Mouse (Mus musculus): Measurements from ENCODE around the gene Rpe. TPM values are rescaled to one million over a fixed set of nuclear protein-coding genes. Genes with fewer than 3 reads are reported as not detected.
A peak's percentile ranks its signal among the peaks of the same experiment; 100 is the strongest.
"Not testable (repeated sequence)": the region's sequence is repeated elsewhere in the genome, so short reads cannot be mapped to it uniquely, and the experiment has no call there.

Gene Rpe
- total RNA-seq (2021) = 10 to 100 TPM; 18.1 to 21.0 TPM

DNA sequence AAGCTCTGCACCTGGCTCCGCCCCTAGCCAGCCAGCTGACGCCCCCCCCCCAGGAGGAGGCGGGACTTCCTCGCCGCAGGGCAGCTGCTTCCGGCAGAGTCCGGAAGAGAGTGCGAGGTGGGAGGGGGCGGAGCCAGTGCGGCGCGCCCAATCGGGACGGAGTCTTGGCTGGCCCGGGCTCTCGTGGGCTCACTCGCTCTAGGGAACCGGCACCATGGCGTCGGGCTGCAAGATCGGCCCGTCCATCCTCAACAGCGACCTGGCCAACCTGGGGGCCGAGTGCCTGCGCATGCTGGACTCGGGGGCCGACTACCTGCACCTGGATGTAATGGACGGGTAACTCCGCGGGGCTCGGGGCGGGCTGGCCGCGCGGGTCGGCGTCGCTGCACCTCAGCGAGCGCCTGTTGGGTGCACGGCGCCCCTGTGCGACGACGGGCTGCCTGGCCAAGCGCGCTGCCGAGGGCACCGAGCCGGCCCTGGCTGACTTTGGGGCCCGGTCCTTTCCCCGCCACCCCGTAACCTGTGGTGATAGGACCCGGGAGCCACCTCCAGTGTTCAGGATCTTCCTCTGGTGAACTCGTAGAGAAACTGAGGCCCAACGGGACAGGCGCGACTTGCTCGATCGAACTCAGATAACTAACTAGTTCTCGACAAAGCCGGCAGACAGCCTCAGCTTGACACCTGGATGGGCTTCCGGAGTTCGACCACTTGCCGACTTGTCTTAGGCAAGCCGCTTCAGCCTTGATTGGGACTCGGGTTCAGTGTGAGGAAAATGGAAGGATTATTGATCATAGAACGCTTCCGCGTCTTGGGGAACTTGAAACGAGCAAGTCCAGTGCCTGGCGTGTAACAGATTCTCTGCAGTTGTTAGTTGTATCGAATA lies at the start of gene Rpe:
Rpe (plus strand) TSS at position 139 of the 883 bp plus-strand sequence.
- DNase-seq = peak; percentile 94

DNA sequence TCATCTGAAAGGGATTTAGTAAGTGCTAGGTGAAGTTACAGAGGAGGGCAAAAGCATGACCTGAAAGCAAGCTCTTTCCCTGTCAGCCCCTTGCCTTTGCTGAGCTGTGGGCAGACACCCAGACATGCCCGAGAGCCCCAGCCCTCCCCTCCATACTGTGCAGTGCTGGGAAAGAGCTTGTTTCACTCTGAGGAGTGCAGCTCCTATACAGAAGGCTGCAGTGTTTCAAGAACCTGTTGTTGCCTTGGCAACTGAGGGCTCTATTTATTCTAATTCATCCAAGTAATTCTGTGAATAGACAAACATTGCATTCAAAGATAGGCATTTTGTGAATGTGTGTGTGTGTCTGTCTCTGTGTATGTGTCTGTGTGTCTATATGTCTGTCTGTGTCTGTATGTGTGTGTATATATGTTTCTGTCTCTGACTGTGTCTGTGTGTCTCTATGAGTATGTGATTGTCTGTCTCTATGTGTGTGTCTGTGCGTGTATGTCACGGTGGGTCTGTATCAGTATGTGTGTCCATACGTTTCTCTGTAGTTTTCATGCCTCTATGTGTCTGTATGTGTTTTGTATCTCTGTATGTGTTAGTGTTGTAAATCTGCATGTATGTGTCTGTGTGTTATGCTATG lies 45.4 kb upstream of the Rpe start:
- intact Hi-C loops (cut with DNase I) = loop anchor here (2.0 to 5.0 kb wide), 2 partner anchors 550 to 1343 kb away; no protein-coding TSS in a partner anchor

More for the DNA sequence above, at the start of gene Rpe:
- intact Hi-C loops (cut with DNase I) = loop anchor here (5.0 kb wide), 1 partner anchor 116 kb away; the partner anchor contains the start of gene Kansl1l

GRCm38 (mm10) chr1:66655747-66656119 lies 44.9 kb upstream of the Rpe start:
- peak; percentile 5 to 36 for DNase-seq
- intact Hi-C loops (cut with DNase I) = loop anchor here (2.0 to 5.0 kb wide), 2 partner anchors 551 to 1343 kb away; no protein-coding TSS in a partner anchor

More for the DNA sequence above, 45.4 kb upstream of the Rpe start:
- DNase-seq = no peak

DNA sequence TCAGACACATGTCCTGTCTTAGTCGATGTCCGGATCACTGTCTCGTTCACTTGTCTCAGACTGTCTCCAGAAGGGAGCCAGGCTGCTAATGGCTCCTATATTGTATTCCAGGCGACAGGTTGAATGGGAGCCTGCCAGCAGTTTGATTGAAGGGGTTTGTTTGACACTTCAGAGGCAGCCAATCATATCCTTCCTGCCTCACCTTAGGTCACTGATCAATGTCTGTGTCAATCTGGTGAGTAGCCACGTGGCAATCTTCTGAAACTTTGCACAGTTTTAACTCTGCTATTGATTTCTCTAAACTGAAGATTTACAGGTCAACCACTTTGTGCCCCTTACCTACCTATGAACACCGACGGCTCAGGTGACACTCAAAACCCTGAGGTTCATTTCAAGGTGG lies 29.2 kb upstream of the Rpe start:
- no peak for DNase-seq
- intact Hi-C loops (cut with DNase I) = no loop called here

DNA sequence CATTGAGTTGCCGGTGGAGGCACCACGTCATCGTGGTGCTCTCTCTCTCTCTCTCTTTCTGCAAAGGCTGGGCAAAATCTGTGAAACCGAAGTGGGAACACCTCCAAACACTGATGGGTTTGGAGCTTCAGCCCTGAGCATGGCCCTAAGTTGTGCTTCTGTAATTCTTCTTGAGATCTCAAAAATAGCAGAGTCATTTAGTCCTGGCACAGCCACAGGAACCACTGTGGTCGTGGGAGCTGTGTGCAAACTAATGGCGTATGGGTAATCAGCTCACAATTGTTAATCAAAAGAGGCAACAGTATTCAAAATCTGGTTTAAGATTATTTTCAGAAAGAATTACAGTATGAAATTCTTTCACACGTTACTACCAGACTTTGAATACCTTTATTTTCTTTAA lies 27.8 kb upstream of the Rpe start:
- intact Hi-C loops (cut with DNase I) = no loop called here

GRCm38 (mm10) chr1:66677928-66678327 lies 22.7 kb upstream of the Rpe start:
- DNase-seq = no peak
- intact Hi-C loops (cut with DNase I) = no loop called here

More for the DNA sequence above, 27.8 kb upstream of the Rpe start:
- no peak for DNase-seq

DNA sequence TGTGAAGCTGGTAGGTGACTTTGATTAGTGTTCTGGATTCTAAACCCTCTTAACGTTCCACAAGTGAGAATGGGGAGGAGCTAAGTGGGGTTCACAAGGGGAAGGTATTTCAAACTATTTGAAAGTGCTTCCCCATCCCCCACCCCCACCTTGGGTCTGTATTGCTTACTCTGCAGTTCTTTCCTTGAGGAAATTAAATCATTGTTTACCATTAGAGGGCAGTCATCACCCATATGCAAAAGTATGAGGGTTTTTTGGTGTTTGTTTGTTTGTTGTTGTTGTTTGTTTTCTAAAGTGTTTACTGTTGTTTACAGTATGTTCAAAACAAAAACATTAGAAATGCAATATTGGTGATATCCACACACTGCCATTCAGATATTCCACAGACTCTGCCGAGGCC lies 22.0 kb upstream of the Rpe start:
- no peak for DNase-seq

DNA sequence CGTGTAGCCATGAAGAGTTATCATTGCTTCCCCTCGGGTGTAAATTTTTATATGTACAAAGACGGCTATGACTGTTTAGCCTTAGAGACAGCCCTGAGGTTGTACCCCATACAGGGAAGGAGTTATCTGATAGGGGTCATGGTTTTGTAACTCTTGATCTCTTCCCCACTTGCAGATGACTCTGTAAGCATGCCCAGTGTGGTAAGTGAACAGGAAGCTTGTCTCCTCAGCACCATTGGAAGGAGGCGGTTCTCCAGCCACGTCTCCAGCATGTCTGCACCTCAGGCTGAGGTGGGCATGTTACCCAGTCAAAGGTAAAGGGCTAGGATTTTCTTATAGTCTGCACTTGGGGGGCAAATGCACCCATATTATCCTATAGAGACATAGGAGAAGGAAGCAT lies 17.7 kb upstream of the Rpe start:
- intact Hi-C loops (cut with DNase I) = no loop called here
- DNase-seq = no peak

More for the DNA sequence above, 22.0 kb upstream of the Rpe start:
- intact Hi-C loops (cut with DNase I) = no loop called here

- no peak for DNase-seq
- intact Hi-C loops (cut with DNase I) = no loop called here
Observed at GRCm38 (mm10) chr1:66691772-66692171, 8.9 kb upstream of the Rpe start.

GRCm38 (mm10) chr1:66692308-66692707 lies 8.3 kb upstream of the Rpe start:
- intact Hi-C loops (cut with DNase I) = no loop called here
- no peak for DNase-seq

GRCm38 (mm10) chr1:66692780-66693392 lies 7.7 kb upstream of the Rpe start:
- intact Hi-C loops (cut with DNase I) = no loop called here
- DNase-seq = no peak

- intact Hi-C loops (cut with DNase I) = no loop called here
- no peak for DNase-seq
Observed at GRCm38 (mm10) chr1:66694266-66694665, 6.4 kb upstream of the Rpe start.

- DNase-seq = no peak
- intact Hi-C loops (cut with DNase I) = no loop called here
Observed at GRCm38 (mm10) chr1:66695296-66695695, 5.3 kb upstream of the Rpe start.

GRCm38 (mm10) chr1:66699630-66700029 lies 1.0 kb upstream of the Rpe start:
- not testable (repeated sequence) for DNase-seq
- intact Hi-C loops (cut with DNase I) = loop anchor here (5.0 kb wide), 1 partner anchor 118 kb away; the partner anchor contains the start of gene Kansl1l

DNA sequence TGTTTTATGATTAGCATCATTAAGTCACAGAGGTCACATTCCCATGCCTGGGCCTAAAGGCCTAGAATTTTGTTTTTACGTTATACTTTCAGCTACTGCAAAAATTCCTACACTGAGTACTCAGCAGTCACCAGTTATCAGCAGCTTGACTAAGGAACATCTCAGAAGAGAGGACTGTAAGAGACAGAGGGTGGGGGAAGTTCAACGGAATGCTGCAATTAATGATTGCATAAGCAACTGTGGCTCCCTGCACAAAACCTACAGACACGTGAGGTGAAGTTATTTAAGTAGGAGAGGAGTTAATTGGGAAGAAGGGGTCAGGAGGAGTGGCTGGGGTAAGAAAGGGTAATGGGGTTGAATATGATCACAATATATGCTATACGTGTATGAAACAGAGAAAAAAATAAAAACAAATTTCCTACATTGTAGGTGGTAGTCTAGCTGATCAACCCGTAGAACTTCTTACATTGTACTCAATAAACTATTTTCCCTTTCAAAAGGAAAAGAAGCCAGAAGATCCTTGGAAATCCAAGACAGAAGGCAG lies 410 bp upstream of the Rpe start:
- no peak for DNase-seq
- intact Hi-C loops (cut with DNase I) = loop anchor here (5.0 kb wide), 1 partner anchor 117 kb away; the partner anchor contains the start of gene Kansl1l

DNA sequence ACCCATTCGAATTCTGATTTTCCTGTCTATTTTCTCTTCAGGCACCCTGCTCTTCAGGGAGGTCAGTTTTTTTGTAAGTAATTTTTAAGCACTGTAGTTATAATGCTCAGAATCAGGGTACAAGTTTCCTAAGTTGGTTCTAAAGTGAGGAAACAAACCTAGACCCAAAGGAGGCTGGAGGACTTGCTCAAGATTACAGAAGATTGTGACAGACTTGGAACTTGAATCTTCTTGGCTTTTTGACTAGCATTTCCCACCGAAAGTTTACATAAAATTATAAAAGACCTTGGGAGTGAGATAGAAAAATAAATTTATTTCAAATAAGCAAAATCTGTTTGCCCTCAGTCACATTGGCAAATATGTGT lies 927 bp downstream of the Rpe start:
- no peak for DNase-seq
- intact Hi-C loops (cut with DNase I) = loop anchor here (5.0 kb wide), 1 partner anchor 116 kb away; the partner anchor contains the start of gene Kansl1l

GRCm38 (mm10) chr1:66702623-66703345 lies 2.2 kb downstream of the Rpe start:
- intact Hi-C loops (cut with DNase I) = loop anchor here (5.0 kb wide), 1 partner anchor 115 kb away; the partner anchor contains the start of gene Kansl1l
- DNase-seq = no peak

DNA sequence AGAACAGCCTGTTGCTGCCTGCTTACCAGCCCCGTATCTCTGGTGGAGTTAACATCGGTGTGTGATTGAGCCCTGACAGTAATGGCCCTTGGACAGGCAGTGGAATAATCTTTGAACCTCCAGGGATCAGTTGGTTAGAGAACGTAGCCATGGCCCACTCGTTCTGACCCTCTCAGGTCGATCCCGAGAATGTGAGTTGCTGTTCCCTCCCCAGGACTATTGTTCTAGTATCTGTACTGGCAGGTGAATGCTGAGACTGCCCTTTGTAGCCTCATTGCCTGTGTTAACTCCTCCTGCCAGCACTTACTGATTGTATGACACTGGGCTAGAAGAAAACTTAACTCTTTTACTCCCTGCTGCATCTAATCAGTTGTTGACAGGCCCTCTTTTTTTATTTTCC lies 3.9 kb downstream of the Rpe start:
- intact Hi-C loops (cut with DNase I) = loop anchor here (5.0 kb wide), 1 partner anchor 113 kb away; the partner anchor contains the start of gene Kansl1l
- no peak for DNase-seq

DNA sequence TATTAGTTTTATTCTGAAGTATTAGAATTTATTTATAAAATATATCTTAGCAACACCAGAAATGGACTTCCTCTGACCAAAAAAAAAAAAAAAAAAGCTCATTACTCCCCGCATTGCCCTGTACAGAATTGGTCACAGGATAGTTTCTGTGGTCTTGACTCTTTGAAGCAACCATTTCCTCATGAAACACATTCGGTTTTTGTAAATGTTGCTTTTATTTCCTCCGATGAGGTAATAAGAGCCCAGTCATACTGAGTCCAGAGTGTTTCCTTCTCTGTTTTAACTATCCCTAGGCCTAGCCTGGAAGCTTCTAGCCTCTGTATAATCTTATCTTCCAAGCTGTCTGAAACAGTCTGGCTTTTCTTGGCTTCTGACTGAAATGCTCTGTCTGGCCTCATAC lies 12.2 kb downstream of the Rpe start:
- intact Hi-C loops (cut with DNase I) = no loop called here
- no peak for DNase-seq

DNA sequence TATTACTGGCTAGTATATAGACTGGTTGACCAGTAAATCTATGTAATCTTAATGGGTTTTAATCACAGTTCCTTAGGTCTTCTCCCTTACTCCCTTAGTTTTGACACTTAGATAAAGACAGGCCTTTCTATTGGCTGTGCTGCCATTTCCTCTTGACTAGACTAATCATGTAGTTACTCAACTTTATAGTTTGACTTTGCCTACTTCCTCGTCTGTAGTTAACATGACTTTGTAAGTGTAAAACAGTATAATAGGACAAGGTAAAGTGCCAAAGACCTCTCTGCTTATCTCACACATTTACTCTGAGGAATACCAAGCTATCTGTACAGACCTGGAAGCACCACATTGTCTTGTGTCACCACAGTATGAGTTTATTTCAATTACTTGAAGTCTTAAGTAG lies 29.9 kb downstream of the Rpe start:
- no peak for DNase-seq
- intact Hi-C loops (cut with DNase I) = no loop called here
